Mouse (Mus musculus): ENCODE data around the gene Zfp995.
"Not testable (repeated sequence)": the region's sequence is repeated elsewhere in the genome, so short reads cannot be mapped to it uniquely, and the experiment has no call there.

Gene Zfp995

GRCm38 (mm10) chr17:21909456-21910052, at the start of gene Zfp995:
Zfp995 (minus strand) TSS chr17:21909926.
- in situ Hi-C loops (cut with MboI) = not testable (repeated sequence)

GRCm38 (mm10) chr17:21909039-21909438, 687 bp downstream of the Zfp995 start:
- in situ Hi-C loops (cut with MboI) = no loop called here

GRCm38 (mm10) chr17:21871256-21871655, 38.5 kb downstream of the Zfp995 start:
- in situ Hi-C loops (cut with MboI) = no loop called here

- in situ Hi-C loops (cut with MboI) = not testable (repeated sequence)
These were observed 63.5 kb downstream of the Zfp995 start for GRCm38 (mm10) chr17:21846322-21846582.

GRCm38 (mm10) chr17:21845545-21846321, 64.0 kb downstream of the Zfp995 start, which contains the start of gene Zfp820:
Zfp820 (minus strand) TSS chr17:21845772.
- in situ Hi-C loops (cut with MboI) = no loop called here

- in situ Hi-C loops (cut with MboI) = no loop called here
These were observed 71.2 kb downstream of the Zfp995 start for GRCm38 (mm10) chr17:21838510-21838909.
